Mouse (Mus musculus): ENCODE measurements around the gene Usp40.

- TF ChIP-seq CTCF (IDR thresholded peaks at IDR 0.05; ENCODE audit: borderline replicate concordance, control insufficient read depth, extremely low read depth, insufficient read depth, low read length, poor library complexity): no peak
- no peak for TF ChIP-seq POLR2A (IDR thresholded peaks at IDR 0.05; ENCODE audit: control insufficient read depth, extremely low read depth, insufficient read depth, low read length, poor library complexity)
Observed at GRCm38 (mm10) chr1:87913356-87913755, 95.0 kb downstream of the Usp40 start.
